Mouse (Mus musculus) layer of hippocampus, adult 6 months (tissue): ENCODE data around the gene Agr3. TPM values are rescaled to one million over a fixed set of nuclear protein-coding genes. Genes with fewer than 3 reads are reported as not detected.

ENCODE experiments used
- long read RNA-seq, 2 experiments: library from polyadenylated mRNA; unstranded; transcript quantifications; one replicate each; pipeline ENCODE4 v2.0.0; 2019 to 2020
- polyA plus RNA-seq: library from polyadenylated mRNA; unstranded; fragments of <200 nt; fragmentation: Nextera tagmentation; gene quantifications from 2 replicates; pipeline ENCODE4 v1.2.3, GENCODE M21; 2021

The Agr3 gene
- polyA plus RNA-seq, result not detected in 2 replicates
- long read RNA-seq, experiment 1, result 0 reads
- long read RNA-seq, experiment 2, result 0 reads

GRCm38 (mm10) chr12:35925402-35925801 lies at the start of gene Agr3:
Gene Agr3 (plus strand): TSS chr12:35925620.

DNA sequence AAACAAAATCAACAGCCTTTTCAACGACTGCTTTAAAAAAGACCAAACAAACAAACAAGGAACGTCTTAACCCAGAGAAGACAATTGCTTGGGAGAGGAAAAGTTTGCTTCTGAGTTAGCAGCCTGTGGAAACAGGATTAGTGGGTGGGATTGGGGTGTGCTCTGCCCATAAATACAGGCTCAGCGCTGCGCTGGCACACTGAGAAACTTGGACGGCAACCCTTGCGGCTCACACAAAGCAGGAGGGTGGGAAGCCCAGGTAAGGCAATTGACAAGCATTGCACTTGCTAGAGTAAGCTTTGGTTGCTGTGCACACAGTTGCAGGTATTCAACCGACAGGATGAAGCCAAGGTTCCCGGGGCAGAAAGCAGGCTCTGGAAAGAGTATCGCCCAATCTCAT lies 67.3 kb downstream of the Agr3 start, which contains the start of gene Agr2:
TSS of gene Agr2 (plus strand) at position 197 of the 400 bp plus-strand sequence.

Other genes starting within 250 kb of the Agr3 start
- not detected in 2 replicates for gene Agr2, start 67.3 kb downstream of the Agr3 start, polyA plus RNA-seq
- gene Tspan13, start 116.9 kb downstream of the Agr3 start, polyA plus RNA-seq, result 424 and 476 TPM in 2 replicates
- gene Ankmy2, start 231.5 kb downstream of the Agr3 start, polyA plus RNA-seq, result 35.1 and 35.8 TPM in 2 replicates
- 33.6 and 36.9 TPM in 2 replicates for gene Bzw2, start 232.5 kb downstream of the Agr3 start, polyA plus RNA-seq